Comparison of ENCODE assay signal across 7 mouse cellular contexts in the genomic region with DNA sequence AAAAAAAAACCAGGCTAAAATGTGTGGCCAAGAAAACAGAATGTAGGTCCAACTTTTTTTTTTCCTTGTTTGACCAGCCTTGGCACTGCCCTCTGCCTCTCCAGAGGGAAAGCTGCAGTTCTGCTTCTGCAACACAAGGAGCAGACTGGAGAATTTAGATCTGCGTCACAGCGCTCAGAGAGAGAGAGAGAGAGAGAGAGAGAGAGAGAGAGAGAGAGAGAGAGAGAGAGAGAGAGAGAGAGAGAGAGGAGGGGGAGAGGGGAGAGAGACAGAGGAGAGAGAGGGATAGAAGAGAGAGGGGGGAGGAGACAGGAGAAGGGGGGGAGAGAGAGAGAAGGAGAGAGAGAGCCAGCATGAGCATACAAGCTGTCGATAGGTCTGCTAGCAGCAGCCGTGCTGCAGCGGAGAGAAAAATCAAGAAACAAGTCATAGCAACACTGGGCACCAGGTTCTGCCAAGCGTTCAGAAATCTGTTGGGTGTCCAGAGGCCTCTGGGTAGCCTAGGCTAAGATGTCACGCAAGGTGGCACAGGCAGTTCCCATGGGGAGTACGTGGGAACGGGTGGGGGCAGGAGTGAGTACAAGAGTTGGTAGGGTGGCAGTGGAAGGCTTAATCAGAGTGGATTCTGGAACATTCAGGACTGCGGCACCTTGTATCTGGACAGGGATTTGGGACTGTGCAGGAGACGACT.
DNase-seq lines count a peak whose midpoint lies in the region; ATAC-seq and TF ChIP-seq lines count a peak whose summit lies in the region.

No protein-coding gene starts in this region.

- TF ChIP-seq CTCF in intestine, postnatal 0 days (IDR thresholded peaks at IDR 0.05; ENCODE audit: low read depth) = peak; percentile 47

- 57% methylated on average over 11 of the region's 11 CpGs for WGBS in intestine, postnatal 0 days

- no peaks in the 10 kb centered on the region for H3K36me3 ChIP-seq in intestine, postnatal 0 days (ENCODE audit: control insufficient read depth, insufficient read depth)

- no peak overlapping the region for H3K27ac ChIP-seq in intestine, postnatal 0 days (ENCODE audit: low read depth, low read length)

- peak overlapping the region; percentile 50 for H3K4me2 ChIP-seq in intestine, postnatal 0 days (replicated peaks; ENCODE audit: low read depth)

- H3K4me1 ChIP-seq in intestine, postnatal 0 days (replicated peaks; ENCODE audit: control insufficient read depth, insufficient read depth, low read length) = peaks cover 3% of the 10 kb centered on the region

- no peaks in the 10 kb centered on the region for H3K9me3 ChIP-seq in intestine, postnatal 0 days (ENCODE audit: control insufficient read depth)

- H3K9ac ChIP-seq in intestine, postnatal 0 days (ENCODE audit: low read depth, low read length) = no peak overlapping the region

- peak; percentile 83 for DNase-seq in adrenal gland, adult 2 months
- peak; percentile 85 for DNase-seq in cerebellum, adult 11-12 months
- DNase-seq in gastrocnemius, postnatal 25 days = peak; percentile 67
- DNase-seq in left cerebral cortex, postnatal 10 days (ENCODE audit: extremely low spot score in 1 of 2, low spot score in 2 of 2) = peak; percentile 57 to 62
- DNase-seq in ovary, postnatal 14 days (ENCODE audit: low spot score) = peak; percentile 19
- no peak for DNase-seq in spleen, postnatal 10 days (ENCODE audit: low spot score in 2 of 2)

- no peak overlapping the region for H3K4me3 ChIP-seq in intestine, postnatal 0 days (ENCODE audit: low read depth, low read length)

- no peak; the same call in 1 of the 2 replicates for ATAC-seq in intestine, postnatal 0 days

- no peaks in the 10 kb centered on the region for H3K27me3 ChIP-seq in intestine, postnatal 0 days (replicated peaks; ENCODE audit: control insufficient read depth, insufficient read depth, low read length)

- intact Hi-C loops in left cerebral cortex, postnatal 10 days (cut with DNase I) = no loop called here

Comparison
In these comparisons a context has a peak if more than half of its experiments do, and no peak if none do; other contexts are left out.
1. DNase-seq: peak in adrenal gland, adult 2 months (single experiment), cerebellum, adult 11-12 months (single experiment), gastrocnemius, postnatal 25 days (single experiment), left cerebral cortex, postnatal 10 days (2 of 2) and ovary, postnatal 14 days (single experiment); none in spleen, postnatal 10 days (0 of 2).